Mouse (Mus musculus) lung, embryonic 15.5 days (tissue): ENCODE measurements around the gene Rnd1. TPM values are rescaled to one million over a fixed set of nuclear protein-coding genes. Genes with fewer than 3 reads are reported as not detected.

Experiments
- ATAC-seq: fragments of 200-750 bp; cut with Nextera tagmentation; 2 replicates; pipeline ENCODE4 v1.8.0; 2017; ENCODE audit warnings: moderate number of reproducible peaks, borderline replicate concordance; ENCODE audit not compliant: low FRiP score, low TSS enrichment; ENCODE audit errors: extremely low read depth
- H3K27ac ChIP-seq: fragments of 300-500 bp; sonication (generic); 2 replicates; pipeline ENCODE4 v1.5.1; 2015; ENCODE audit warnings: moderate library complexity, mild to moderate bottlenecking, inconsistent platforms
- H3K27me3 ChIP-seq: fragments of 300-500 bp; sonication (generic); 2 replicates; pipeline ENCODE4 v1.6.1; 2015; ENCODE audit warnings: inconsistent platforms
- H3K36me3 ChIP-seq: fragments of 300-500 bp; sonication (generic); 2 replicates; pipeline ENCODE4 v1.6.1; 2015; ENCODE audit warnings: inconsistent platforms
- H3K4me1 ChIP-seq: fragments of 300-500 bp; sonication (generic); 2 replicates; pipeline ENCODE4 v1.6.1; 2015; ENCODE audit warnings: inconsistent platforms
- H3K4me2 ChIP-seq: fragments of 300-500 bp; sonication (generic); 2 replicates; pipeline ENCODE4 v1.6.1; 2015; ENCODE audit warnings: inconsistent platforms, mild to moderate bottlenecking, moderate library complexity
- H3K4me3 ChIP-seq: fragments of 300-500 bp; sonication (generic); 2 replicates; pipeline ENCODE4 v1.5.1; 2015; ENCODE audit warnings: mild to moderate bottlenecking, inconsistent platforms
- H3K9ac ChIP-seq: fragments of 300-500 bp; sonication (generic); 2 replicates; pipeline ENCODE4 v1.6.1; 2015; ENCODE audit warnings: inconsistent platforms
- H3K9me3 ChIP-seq: fragments of 300-500 bp; sonication (generic); 2 replicates; pipeline ENCODE4 v1.6.1; 2016; ENCODE audit warnings: inconsistent platforms
- WGBS: fragments of 180-500 bp; shearing (Covaris S2); methylation state at CpG from one replicate; pipeline ENCODE4 v1.1.7; 2015; 5-methylcytosine and 5-hydroxymethylcytosine counted together
- polyA plus RNA-seq: library from polyadenylated mRNA; unstranded; fragments of >200 nt; fragmentation: Nextera tagmentation; extraction: Ambion mirVana; gene quantifications from 2 replicates; pipeline ENCODE4 v1.2.1, GENCODE M21; 2015

Gene Rnd1
- polyA plus RNA-seq, 1 experiment from 2014 or later, result 0.92 TPM

GRCm38 (mm10) chr15:98676471-98676870 lies 790 bp downstream of the Rnd1 start:
- H3K27me3 ChIP-seq, result peaks cover 65% of the 10 kb centered on the region
- H3K4me3 ChIP-seq, result peak overlapping the region; percentile 38
- no peak overlapping the region for H3K9ac ChIP-seq
- H3K36me3 ChIP-seq, result no peaks in the 10 kb centered on the region
- WGBS, result 3% methylated on average over 9 of the region's 9 CpGs
- H3K4me1 ChIP-seq, result peaks cover 17% of the 10 kb centered on the region
- no peaks in the 10 kb centered on the region for H3K9me3 ChIP-seq
- peak overlapping the region; percentile 88 for H3K4me2 ChIP-seq
- H3K27ac ChIP-seq, result no peak overlapping the region
- 0 out of 2 replicates have a peak, but pooled peaks have one; percentile 27 for ATAC-seq

GRCm38 (mm10) chr15:98675634-98676250 lies 1.5 kb downstream of the Rnd1 start:
- Histone ChIP-seq H3K9ac (no peak overlapping the region), H3K4me2 (peak overlapping the region; percentile 88; the same call in 1 of the 2 replicates), H3K27me3 (peaks cover 58% of the 10 kb centered on the region), H3K36me3 (no peaks in the 10 kb centered on the region), H3K27ac (no peak overlapping the region), H3K4me3 (no peak overlapping the region), H3K4me1 (peaks cover 17% of the 10 kb centered on the region), H3K9me3 (no peaks in the 10 kb centered on the region)
- no peak for ATAC-seq
- 11% methylated on average over 14 of the region's 14 CpGs for WGBS

GRCm38 (mm10) chr15:98674994-98675545 lies 2.2 kb downstream of the Rnd1 start:
- no peak overlapping the region for H3K9ac ChIP-seq

GRCm38 (mm10) chr15:98674284-98674993 lies 2.8 kb downstream of the Rnd1 start:
- H3K9ac ChIP-seq, result no peak overlapping the region
- H3K4me2 ChIP-seq, result no peak overlapping the region
- H3K27me3 ChIP-seq, result peaks cover 55% of the 10 kb centered on the region
- H3K4me1 ChIP-seq, result peaks cover 17% of the 10 kb centered on the region
- ATAC-seq, result no peak
- H3K9me3 ChIP-seq, result no peaks in the 10 kb centered on the region
- H3K36me3 ChIP-seq, result no peaks in the 10 kb centered on the region
- no peak overlapping the region for H3K27ac ChIP-seq
- 37% methylated on average over 7 of the region's 7 CpGs for WGBS
- no peak overlapping the region for H3K4me3 ChIP-seq

More at GRCm38 (mm10) chr15:98674994-98675545, 2.2 kb downstream of the Rnd1 start:
- H3K4me1 ChIP-seq, result peaks cover 17% of the 10 kb centered on the region
- H3K4me3 ChIP-seq, result no peak overlapping the region
- H3K27me3 ChIP-seq, result peaks cover 55% of the 10 kb centered on the region
- H3K27ac ChIP-seq, result no peak overlapping the region
- H3K36me3 ChIP-seq, result no peaks in the 10 kb centered on the region
- no peak for ATAC-seq
- WGBS, result 32% methylated on average over 11 of the region's 11 CpGs
- H3K9me3 ChIP-seq, result no peaks in the 10 kb centered on the region
- H3K4me2 ChIP-seq, result no peak overlapping the region

GRCm38 (mm10) chr15:98673732-98674131 lies 3.5 kb downstream of the Rnd1 start:
- Histone ChIP-seq H3K27me3 (peaks cover 50% of the 10 kb centered on the region), H3K9me3 (no peaks in the 10 kb centered on the region), H3K4me3 (no peak overlapping the region), H3K9ac (no peak overlapping the region), H3K27ac (no peak overlapping the region), H3K4me1 (peaks cover 17% of the 10 kb centered on the region), H3K4me2 (no peak overlapping the region), H3K36me3 (no peaks in the 10 kb centered on the region)
- ATAC-seq, result no peak
- 69% methylated on average over 7 of the region's 7 CpGs for WGBS

GRCm38 (mm10) chr15:98672592-98672991 lies 4.7 kb downstream of the Rnd1 start:
- no peaks in the 10 kb centered on the region for H3K36me3 ChIP-seq
- 59% methylated on average over 4 of the region's 4 CpGs for WGBS
- peaks cover 39% of the 10 kb centered on the region for H3K27me3 ChIP-seq
- H3K4me1 ChIP-seq, result peaks cover 16% of the 10 kb centered on the region
- no peaks in the 10 kb centered on the region for H3K9me3 ChIP-seq
- ATAC-seq, result no peak
- no peak overlapping the region for H3K27ac ChIP-seq
- no peak overlapping the region for H3K4me2 ChIP-seq
- H3K4me3 ChIP-seq, result no peak overlapping the region
- H3K9ac ChIP-seq, result no peak overlapping the region

- Histone ChIP-seq H3K27ac (no peak overlapping the region), H3K36me3 (0 out of 2 replicates have a peak, but pooled peaks cover 6% of the 10 kb centered on the region)
- 70% methylated on average over 11 of the region's 11 CpGs for WGBS
These were observed 13.0 kb downstream of the Rnd1 start for GRCm38 (mm10) chr15:98664042-98664907.

GRCm38 (mm10) chr15:98662567-98663545 lies 14.4 kb downstream of the Rnd1 start, which contains the start of gene Ddx23:
Gene Ddx23 (minus strand): TSS chr15:98662894.
- Histone ChIP-seq H3K27ac (peak within 1 kb of the TSS; percentile 92), H3K27me3 (no peaks in the 10 kb centered on the region), H3K4me3 (peak within 1 kb of the TSS; percentile 84), H3K9me3 (no peaks in the 10 kb centered on the region), H3K36me3 (peaks cover 19% of the 10 kb centered on the region), H3K4me2 (peak within 1 kb of the TSS; percentile 70), H3K9ac (peak within 1 kb of the TSS; percentile 95), H3K4me1 (peaks cover 18% of the 10 kb centered on the region)
- WGBS, result 4% methylated on average over 48 of the region's 48 CpGs
- peak; percentile 97 for ATAC-seq

More at GRCm38 (mm10) chr15:98664042-98664907, 13.0 kb downstream of the Rnd1 start:
- H3K4me1 ChIP-seq, result peaks cover 18% of the 10 kb centered on the region
- no peak overlapping the region for H3K4me3 ChIP-seq
- H3K9ac ChIP-seq, result no peak overlapping the region
- no peaks in the 10 kb centered on the region for H3K9me3 ChIP-seq
- ATAC-seq, result no peak
- H3K27me3 ChIP-seq, result no peaks in the 10 kb centered on the region
- H3K4me2 ChIP-seq, result no peak overlapping the region

- Histone ChIP-seq H3K9ac (peak overlapping the region; percentile 95), H3K4me2 (peak overlapping the region; percentile 70), H3K4me1 (peaks cover 18% of the 10 kb centered on the region), H3K36me3 (peaks cover 25% of the 10 kb centered on the region), H3K9me3 (no peaks in the 10 kb centered on the region), H3K27ac (peak overlapping the region; percentile 92), H3K27me3 (no peaks in the 10 kb centered on the region), H3K4me3 (peak overlapping the region; percentile 84)
- WGBS, result under 1% methylated on average over 14 of the region's 14 CpGs
- ATAC-seq, result no peak
These were observed 15.1 kb downstream of the Rnd1 start for GRCm38 (mm10) chr15:98662198-98662566.

GRCm38 (mm10) chr15:98656982-98657751 lies 20.1 kb downstream of the Rnd1 start:
- no peak overlapping the region for H3K4me2 ChIP-seq
- no peak overlapping the region for H3K27ac ChIP-seq
- H3K4me3 ChIP-seq, result no peak overlapping the region
- peaks cover 14% of the 10 kb centered on the region for H3K4me1 ChIP-seq
- no peaks in the 10 kb centered on the region for H3K27me3 ChIP-seq
- 77% methylated on average over 15 of the region's 15 CpGs for WGBS
- H3K36me3 ChIP-seq, result peaks cover 75% of the 10 kb centered on the region
- H3K9ac ChIP-seq, result no peak overlapping the region
- no peak for ATAC-seq
- no peaks in the 10 kb centered on the region for H3K9me3 ChIP-seq
